Mouse (Mus musculus): Measurements from ENCODE around the gene H2afj.
"Not testable (repeated sequence)": the region's sequence is repeated elsewhere in the genome, so short reads cannot be mapped to it uniquely, and the experiment has no call there.

The H2afj gene

DNA sequence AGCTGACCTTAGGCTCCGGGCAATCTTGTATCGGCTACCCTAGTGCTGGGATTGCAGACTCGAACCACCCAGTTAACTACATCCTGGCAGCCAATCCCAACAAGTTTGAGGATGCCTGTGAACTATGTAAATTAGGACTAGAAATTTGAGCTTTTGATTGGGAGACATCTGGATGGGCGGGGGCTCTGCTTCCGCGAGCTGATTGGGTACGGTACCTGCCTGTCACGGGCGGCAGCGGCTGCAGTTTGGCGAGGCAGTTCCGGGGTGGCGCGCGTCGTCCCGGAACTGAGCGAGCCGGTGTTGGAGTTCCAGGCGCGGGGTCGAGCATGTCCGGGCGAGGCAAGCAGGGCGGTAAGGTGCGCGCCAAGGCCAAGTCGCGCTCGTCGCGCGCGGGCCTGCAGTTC lies at the start of gene H2afj:
H2afj (plus strand) TSS at position 231 of the 404 bp plus-strand sequence.
- DNase-seq (ENCODE audit: extremely low spot score, low spot score) = peak; percentile 96

DNA sequence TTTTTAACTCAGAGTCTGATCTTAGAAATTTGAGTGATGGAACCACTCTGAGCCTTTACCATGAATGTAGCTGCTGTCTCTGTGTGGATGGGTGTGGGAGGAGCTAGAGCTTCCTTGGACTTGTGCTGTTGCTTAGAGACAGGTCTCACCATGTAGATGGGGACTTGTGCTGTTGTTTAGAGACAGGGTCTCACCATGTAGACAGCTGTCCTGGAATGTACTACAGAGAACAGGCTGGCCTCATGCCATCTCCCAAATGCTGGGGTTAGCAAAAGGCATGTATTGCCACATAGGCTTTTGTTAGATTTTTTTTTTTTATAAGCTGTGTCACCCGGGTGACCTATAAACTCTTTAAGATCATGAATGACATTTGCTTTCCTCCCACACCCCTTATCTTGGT lies 44.1 kb upstream of the H2afj start:
- no peak for DNase-seq (ENCODE audit: extremely low spot score, low spot score)

GRCm38 (mm10) chr6:136769143-136769542 lies 38.9 kb upstream of the H2afj start:
- no peak for DNase-seq (ENCODE audit: extremely low spot score, low spot score)

DNA sequence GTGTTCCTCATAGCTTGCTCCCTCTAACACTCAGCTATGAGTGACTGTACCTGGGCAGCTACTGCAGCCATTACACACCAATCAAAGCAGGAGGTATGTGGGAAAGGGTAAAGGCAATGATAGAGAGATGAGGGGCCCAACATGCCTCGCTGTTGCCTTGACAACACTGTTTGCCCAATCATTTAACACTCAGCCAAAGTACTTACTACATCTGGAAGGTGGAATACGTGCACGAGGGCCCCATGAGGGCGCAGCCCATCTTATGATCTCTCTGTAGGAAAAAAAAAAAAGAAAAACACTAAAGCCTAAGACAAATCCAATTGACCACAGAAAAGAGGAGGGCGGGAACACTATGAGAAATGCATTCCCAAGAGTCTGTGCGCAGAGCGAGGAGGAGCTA lies 38.2 kb upstream of the H2afj start:
- DNase-seq (ENCODE audit: extremely low spot score, low spot score) = no peak

DNA sequence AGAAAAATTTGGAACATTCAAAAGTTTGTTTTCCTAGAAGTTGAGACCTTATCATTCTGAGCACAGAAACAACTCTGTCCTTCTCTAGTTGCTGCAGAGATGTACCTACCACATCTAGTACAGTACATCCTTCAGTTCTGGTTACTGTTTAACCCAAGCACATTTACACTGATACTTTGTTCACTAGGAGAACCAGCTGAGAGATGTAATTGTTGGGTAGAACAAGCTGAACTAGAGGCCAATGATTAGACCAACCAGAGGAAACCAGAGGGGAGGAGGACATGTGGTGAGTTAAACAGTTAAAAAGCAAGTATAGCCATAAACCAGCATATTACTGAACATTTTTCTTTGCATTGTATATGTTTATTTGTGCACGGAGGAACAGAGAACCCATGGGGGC lies 31.7 kb upstream of the H2afj start:
- DNase-seq (ENCODE audit: extremely low spot score, low spot score) = no peak

DNA sequence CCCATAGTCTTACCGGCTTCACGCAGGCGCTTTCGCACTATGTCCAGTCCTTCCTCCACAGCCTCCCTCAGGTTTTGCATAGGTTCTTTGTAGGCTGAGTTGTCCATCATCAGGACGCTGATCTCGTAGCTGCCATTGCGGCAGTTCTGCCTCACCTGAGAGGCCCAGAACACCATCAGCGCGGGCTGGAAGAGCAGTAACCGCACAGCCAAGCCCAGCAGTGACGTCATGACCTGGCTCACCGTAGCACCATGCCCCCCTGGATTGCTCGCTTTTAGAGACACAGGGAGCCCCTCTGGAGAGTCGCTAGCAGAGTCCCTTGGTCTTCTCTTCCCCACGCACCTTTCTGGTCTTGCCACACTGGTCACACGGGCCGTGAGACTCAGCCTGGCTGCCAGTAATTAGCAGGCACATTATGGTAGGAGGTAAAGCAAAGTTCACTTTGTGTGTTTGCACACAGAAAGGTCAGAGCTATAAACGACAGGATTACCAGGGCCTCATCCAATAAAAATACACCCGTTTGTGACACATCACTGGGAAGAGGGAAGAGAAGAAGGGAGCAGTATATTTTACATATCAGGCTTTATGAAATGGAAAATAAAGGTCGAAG lies 26.6 kb upstream of the H2afj start, which contains the start of gene Gucy2c:
Gucy2c (minus strand) TSS at position 389 of the 610 bp plus-strand sequence.
- no peak for DNase-seq (ENCODE audit: extremely low spot score, low spot score)

DNA sequence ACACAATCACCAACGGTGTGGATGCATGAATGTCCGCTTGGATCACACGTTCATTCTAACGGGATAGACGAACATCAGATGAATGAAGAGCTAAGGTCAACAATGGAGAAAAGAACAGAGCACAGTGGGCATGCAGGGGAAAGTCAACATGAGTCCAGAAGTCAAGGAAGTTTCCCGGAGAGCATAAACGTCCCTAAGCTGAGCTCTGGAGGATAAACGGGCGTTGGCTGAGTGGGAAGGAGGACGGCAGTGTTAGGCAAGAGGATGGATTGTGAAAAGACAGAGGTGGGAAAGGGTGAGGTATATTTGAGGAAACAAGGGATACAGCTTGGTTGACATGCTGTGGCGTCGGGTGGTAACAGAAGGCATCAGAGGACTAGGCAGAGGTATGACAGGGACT lies 25.9 kb upstream of the H2afj start:
- no peak for DNase-seq (ENCODE audit: extremely low spot score, low spot score)

GRCm38 (mm10) chr6:136782761-136783160 lies 25.3 kb upstream of the H2afj start:
- no peak for DNase-seq (ENCODE audit: extremely low spot score, low spot score)

- DNase-seq (ENCODE audit: extremely low spot score, low spot score) = no peak
Measured at GRCm38 (mm10) chr6:136789391-136789971, 18.6 kb upstream of the H2afj start.

- DNase-seq (ENCODE audit: extremely low spot score, low spot score) = no peak
Measured at GRCm38 (mm10) chr6:136792884-136793758, 14.9 kb upstream of the H2afj start.

- DNase-seq (ENCODE audit: extremely low spot score, low spot score) = peak; percentile 32
Measured at GRCm38 (mm10) chr6:136793831-136794525, 14.1 kb upstream of the H2afj start.

DNA sequence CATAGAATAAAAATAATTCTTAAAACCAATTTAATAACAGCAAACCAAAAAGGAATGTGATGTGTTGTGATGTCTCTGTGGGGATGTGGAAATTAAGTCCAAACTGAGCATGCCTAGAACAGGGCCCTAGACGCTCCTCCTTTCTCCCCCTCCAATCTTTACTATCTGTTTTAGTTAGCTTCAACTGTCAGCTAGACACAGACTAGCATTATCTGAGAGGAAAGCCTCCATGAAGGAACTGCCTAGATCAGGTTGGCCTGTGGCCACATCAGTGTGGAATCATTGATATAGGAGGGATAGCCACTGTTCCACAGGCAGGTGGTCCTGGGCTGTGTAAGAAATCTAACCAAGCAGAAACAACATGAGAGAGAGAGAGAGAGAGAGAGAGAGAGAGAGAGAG lies 12.9 kb upstream of the H2afj start:
- no peak for DNase-seq (ENCODE audit: extremely low spot score, low spot score)

- DNase-seq (ENCODE audit: extremely low spot score, low spot score) = no peak
Measured at GRCm38 (mm10) chr6:136795850-136796249, 12.2 kb upstream of the H2afj start.

- DNase-seq (ENCODE audit: extremely low spot score, low spot score) = not testable (repeated sequence)
Measured at GRCm38 (mm10) chr6:136797874-136798693, 10.0 kb upstream of the H2afj start.

DNA sequence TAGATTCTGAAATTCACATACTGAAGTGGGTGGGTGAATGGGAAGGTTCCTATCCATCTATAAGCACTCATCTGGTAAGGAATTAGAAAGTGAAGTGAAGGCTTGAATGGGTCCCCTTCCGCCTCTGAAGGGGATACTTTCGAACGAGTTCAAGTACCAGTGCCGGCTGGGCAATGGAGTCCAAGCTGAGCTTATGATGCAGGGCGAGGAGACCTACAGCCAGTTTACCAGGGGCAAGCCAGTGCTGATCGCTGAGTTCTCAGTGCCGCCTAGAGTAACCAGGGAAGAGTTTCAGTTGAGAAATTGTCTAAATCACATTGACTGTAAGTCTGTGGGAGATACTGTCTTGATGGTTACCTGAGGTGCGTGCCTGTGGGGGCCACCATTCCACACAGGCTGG lies 7.3 kb upstream of the H2afj start:
- no peak for DNase-seq (ENCODE audit: extremely low spot score, low spot score)

- no peak for DNase-seq (ENCODE audit: extremely low spot score, low spot score)
Measured at GRCm38 (mm10) chr6:136801274-136801673, 6.8 kb upstream of the H2afj start.

- no peak for DNase-seq (ENCODE audit: extremely low spot score, low spot score)
Measured at GRCm38 (mm10) chr6:136803093-136803738, 4.8 kb upstream of the H2afj start.

DNA sequence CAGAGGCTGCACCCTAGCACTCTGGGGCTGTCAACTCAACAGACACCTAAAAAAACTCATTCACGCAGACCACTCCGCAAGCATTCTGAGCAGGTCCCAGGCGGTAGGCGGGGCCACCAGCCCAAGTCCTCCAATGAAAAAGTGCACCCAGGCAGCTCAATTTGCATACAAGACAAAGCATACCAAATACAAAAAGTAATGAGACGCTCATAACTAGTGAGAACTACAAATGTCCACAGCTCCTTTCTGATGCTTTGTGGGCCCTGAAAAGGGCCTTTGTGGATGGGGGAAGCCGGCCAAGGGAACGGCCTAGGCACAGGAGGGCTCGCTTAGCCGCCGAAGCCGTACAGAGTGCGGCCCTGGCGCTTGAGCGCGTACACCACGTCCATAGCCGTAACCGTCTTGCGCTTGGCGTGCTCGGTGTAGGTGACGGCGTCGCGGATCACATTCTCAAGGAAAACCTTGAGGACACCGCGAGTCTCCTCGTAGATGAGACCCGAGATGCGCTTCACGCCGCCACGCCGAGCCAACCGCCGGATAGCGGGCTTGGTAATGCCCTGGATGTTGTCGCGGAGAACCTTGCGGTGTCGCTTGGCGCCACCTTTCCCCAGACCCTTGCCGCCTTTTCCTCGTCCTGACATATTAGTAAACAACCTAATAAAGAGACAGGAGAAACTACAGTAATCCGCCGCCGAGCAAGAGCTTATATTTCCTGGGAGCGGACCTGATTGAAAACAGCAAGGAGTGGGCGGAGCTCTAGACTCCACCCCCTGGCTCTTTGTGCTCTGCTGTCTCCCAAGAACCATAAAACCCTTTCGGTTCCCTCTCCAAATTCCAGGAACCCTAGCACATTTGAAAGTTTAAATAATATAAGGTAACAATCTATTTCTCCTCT lies 4.1 kb upstream of the H2afj start, which contains the start of gene Hist4h4:
Hist4h4 (minus strand) TSS at position 677 of the 895 bp plus-strand sequence.
- DNase-seq (ENCODE audit: extremely low spot score, low spot score) = peak; percentile 92

GRCm38 (mm10) chr6:136804705-136805408 lies 3.2 kb upstream of the H2afj start:
- DNase-seq (ENCODE audit: extremely low spot score, low spot score) = no peak
